Mouse (Mus musculus): ENCODE results near the gene Ilk. TPM values are rescaled to one million over a fixed set of nuclear protein-coding genes. Genes with fewer than 3 reads are reported as not detected.
"Not testable (repeated sequence)": the region's sequence is repeated elsewhere in the genome, so short reads cannot be mapped to it uniquely, and the experiment has no call there.

The Ilk gene
- polyA plus RNA-seq, 1 experiment, result 618 TPM

GRCm38 (mm10) chr7:105743246-105743925 is 7.0 kb downstream of the Ilk start:
- not testable (repeated sequence) for DNase-seq (ENCODE audit: low spot score)

- peak; percentile 79 for DNase-seq (ENCODE audit: low spot score)
Measured at GRCm38 (mm10) chr7:105743926-105744590, 7.7 kb downstream of the Ilk start, which contains the start of gene Taf10. Gene Taf10, minus strand, starts transcription at chr7:105744361.

DNA sequence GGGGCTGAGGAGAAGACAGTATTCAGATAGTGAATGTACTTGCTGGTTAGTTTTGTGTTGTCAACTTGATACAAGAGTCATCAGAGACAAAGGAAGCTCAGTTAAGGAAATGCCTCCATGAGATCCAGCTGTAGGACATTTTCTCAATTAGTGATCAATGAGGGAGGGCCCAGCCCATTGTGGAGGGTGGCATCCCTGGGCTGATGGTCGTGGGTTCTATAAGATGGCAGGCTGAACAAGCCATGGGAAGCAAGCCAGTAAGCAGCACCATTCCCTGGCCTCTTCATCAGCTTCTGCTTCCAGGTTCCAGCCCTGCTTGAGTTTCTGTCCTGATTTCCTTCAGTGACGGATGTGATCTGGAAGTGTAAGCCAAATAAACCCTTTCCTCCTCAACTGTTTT is 11.4 kb downstream of the Ilk start:
- no peak for DNase-seq (ENCODE audit: low spot score)

DNA sequence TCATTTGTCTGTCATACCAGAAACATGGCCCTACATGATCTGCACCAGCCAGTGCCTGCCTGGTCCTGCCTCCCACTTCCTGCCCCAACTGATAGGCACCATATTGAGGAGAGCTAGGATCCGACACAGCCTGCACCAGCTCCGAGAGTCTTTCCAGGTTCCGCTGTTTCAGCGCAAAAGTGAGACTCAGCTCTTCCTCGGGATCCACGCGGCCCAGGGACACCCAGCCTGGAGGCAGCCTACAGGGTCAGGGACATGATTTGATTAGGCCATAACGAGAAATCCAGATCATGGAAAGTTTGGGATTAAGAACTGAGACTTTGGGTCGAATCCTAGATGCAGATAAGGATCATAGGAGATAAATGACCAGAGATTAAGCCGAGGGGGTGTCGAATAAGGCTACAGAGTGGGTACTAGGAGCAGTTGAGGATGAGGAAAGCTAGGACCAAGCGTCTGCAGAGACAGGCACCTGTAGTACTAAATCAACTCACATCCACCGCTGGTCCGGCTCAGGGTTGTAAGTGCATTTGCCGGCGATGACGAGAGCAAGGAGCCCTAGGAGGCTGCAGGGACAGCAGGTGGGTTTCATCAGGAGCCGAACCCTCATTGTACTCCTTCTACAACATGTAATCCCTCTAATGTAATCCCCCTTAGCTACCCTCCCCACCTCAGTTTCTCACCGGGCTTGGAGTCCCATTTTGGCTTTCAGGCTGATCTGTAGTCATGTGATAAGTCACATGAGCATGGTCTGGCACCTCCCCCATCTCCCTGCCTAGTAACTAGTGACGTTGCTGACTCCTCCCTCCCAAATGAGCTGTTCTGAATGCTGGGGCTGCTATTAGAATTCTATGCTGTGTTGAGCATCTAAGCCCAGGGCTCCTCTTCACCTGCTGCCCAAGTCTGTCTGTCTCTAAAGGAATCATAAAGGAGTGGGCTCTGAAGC is 15.4 kb downstream of the Ilk start, which contains the start of gene Tpp1:
Gene Tpp1 (minus strand): TSS at position 745 of the 943 bp plus-strand sequence.
- peak; percentile 64 for DNase-seq (ENCODE audit: low spot score)

DNA sequence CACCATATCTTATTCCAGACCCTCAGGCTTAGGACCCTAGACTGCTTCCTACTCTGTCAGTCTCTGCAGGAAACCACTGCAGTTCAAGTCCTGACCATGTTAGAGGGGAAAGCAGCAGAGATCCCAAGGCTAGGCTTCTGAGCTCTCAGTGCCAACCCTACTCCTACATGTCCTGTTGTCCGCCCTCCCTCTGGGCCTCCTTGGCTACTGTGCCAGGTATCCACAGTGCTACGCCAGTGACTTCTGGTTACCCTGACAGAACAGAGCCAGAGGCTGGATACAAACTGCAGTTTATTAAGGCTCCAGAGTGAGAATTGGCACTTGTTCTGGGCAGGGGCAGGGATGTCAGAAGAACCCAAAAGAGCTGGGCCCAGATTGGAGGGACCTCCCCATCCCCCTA is 16.3 kb downstream of the Ilk start:
- DNase-seq (ENCODE audit: low spot score), result no peak

- DNase-seq (ENCODE audit: low spot score), result no peak
Measured at GRCm38 (mm10) chr7:105753281-105753680, 16.9 kb downstream of the Ilk start.

- DNase-seq (ENCODE audit: low spot score), result no peak
Measured at GRCm38 (mm10) chr7:105761813-105762484, 25.6 kb downstream of the Ilk start.

- no peak for DNase-seq (ENCODE audit: low spot score)
Measured at GRCm38 (mm10) chr7:105762517-105763270, 26.3 kb downstream of the Ilk start.

GRCm38 (mm10) chr7:105764331-105764730 is 27.9 kb downstream of the Ilk start:
- no peak for DNase-seq (ENCODE audit: low spot score)

DNA sequence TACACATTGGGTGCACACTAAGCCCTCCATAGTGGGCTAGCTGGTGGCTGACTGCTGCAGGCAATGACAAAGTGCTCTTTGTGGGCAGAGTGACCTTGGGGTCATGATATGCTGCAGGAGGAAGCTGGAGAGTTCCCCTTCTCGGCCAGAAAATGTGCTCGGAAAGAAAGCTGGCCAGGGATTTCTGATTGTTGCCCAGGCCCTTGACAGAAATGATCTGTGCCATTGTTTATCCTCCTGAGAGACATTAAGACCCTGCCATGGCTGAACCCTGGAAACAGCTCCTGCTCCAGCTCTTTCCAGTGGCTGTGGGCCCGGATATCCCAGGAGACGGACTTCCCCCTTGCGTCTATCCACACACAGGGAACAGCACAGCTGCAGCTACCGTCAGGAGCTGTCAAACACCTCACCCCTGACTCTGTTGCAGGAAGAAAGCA is 31.4 kb downstream of the Ilk start:
- no peak for DNase-seq (ENCODE audit: low spot score)

DNA sequence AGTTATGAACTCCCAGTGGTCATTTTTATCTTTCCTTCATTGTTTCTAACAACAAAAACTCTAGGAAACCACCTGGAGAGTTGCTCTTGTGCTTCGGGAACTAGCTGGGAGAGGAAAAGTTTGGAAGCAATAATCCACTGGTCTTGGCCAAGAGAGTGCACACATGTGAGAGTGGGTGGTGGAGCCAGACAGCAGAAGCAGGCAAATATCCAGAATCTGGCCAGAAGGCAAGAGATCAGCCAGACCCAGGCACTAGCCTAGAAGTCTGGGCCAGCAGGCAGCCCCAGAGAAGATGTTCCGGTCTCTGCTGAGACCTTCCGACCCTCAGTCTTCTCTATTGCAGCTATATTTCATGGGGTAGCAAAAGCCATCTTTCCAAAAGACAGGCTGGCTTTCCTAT is 33.6 kb downstream of the Ilk start:
- peak; percentile 11 for DNase-seq (ENCODE audit: low spot score)

GRCm38 (mm10) chr7:105772331-105772730 is 35.9 kb downstream of the Ilk start:
- no peak for DNase-seq (ENCODE audit: low spot score)

GRCm38 (mm10) chr7:105773041-105773440 is 36.6 kb downstream of the Ilk start:
- no peak for DNase-seq (ENCODE audit: low spot score)

DNA sequence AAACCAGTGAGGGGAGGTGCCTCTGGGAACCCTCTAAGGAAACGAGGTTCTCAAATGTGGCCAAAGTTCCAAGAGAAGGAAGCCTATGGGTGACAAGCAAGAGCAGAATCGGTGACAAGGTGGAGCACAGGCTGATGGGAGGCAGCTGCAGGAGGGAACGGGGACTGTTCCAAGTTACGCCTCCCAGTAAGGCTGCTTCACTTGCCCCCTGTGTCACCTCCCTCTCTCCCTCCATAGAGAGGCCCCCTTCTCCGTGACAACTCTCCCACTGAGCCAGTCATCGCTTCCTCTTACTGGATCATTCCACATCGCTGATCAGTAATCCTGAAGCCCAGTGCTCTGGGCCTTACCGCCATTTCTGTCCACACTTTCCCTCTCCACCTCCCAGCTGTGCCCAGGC is 38.3 kb downstream of the Ilk start:
- no peak for DNase-seq (ENCODE audit: low spot score)

GRCm38 (mm10) chr7:105776026-105776425 is 39.6 kb downstream of the Ilk start:
- DNase-seq (ENCODE audit: low spot score), result no peak

DNA sequence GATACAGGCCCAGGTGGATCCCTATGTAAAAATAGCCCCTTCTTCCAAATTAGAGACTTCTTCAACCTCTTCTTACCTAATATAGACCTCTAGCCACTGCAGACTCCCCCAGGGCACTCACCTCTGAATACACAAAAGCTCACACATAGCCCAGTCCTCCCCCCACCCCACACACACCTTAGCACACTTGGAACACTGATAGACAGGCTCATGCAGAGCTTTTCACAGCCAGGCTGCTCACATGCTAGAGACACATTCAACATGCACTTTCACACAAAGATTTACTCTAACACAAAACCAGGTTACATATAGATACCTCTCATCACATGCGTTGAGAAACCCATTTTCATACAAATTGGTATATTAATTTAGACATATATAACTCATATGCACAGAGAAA is 40.9 kb downstream of the Ilk start:
- DNase-seq (ENCODE audit: low spot score), result no peak

DNA sequence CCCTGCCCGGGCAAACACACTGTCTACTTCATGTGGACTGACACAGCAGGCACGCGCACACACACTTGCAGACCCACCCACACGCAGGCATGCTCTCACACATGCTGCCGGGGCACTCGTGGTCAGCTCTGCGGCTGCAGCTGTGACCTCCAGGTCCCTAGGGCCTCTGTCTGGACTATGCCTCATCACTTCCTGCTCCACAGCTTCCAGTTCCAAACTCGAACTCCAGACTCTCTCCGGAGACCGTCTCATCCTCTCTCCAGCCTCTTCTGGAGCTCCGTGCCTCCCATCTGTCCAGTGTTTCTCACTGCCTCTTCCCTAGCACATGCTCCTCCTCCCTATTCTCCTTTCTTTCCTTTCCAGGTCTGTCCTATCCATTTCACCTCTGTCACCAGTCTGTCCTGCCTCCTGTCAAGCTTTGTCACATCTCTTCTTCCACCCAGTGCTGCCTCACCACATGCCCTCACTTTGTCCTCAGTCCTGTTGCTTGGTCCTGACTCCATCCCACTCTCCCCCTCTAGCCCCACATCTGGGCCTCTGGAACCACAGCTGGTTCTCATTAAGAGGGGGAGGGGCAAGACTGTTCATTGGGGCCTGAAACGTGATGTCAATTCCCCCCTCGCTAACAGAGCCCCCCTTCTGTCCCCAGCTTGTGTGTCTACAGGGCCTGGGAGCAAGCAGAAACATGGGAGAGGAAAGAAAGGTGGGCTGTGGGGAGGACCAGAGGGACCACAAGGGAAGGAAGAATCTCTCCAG is 41.6 kb downstream of the Ilk start:
- DNase-seq (ENCODE audit: low spot score), result no peak

GRCm38 (mm10) chr7:105778553-105779265 is 42.3 kb downstream of the Ilk start:
- no peak for DNase-seq (ENCODE audit: low spot score)

DNA sequence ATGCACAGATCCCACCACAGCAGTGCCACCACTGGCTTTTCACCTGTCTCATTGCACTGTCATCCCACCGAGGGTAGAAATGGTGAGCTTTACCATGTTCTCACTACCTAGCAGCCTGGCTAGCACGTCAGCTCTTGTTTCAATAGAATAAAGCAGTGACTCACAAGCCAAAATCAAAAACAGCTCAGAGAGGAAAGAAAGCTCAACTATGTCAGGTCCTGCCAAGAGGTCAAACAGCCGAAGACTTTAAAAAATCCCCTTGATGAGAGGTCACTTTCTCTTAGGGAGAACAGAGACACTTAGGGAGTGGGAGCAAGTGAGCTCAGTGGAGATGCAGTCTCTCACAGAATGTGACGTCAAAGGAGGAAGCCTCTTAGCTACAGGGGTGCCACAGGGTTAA is 47.5 kb downstream of the Ilk start:
- no peak for DNase-seq (ENCODE audit: low spot score)

DNA sequence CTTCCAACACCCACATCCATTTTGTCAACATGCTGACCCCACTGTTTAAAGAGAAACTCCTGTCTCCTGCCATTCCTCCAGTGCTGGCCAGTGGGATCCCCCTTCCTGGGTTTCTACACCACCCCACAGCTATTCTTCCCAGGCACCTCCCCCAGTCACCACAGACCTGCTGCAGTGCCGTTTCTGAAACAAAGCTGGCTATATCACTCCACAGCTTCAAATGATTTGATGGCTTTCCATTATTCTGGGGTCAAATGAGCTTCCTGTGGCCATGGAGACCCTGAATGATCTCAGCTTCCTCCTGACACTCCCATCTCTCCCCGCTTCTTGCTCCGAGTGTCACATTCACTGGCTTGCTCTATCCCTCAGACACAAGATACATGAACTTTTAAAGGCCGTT is 48.2 kb downstream of the Ilk start:
- no peak for DNase-seq (ENCODE audit: low spot score)

Measured in urinary bladder, adult 2 months (tissue).